Mouse (Mus musculus) layer of hippocampus, postnatal 14 days (tissue): ENCODE measurements around the gene Leo1. TPM values are rescaled to one million over a fixed set of nuclear protein-coding genes. Genes with fewer than 3 reads are reported as not detected.
"Not testable (repeated sequence)": the region's sequence is repeated elsewhere in the genome, so short reads cannot be mapped to it uniquely, and the experiment has no call there.

ENCODE experiments used
- DNase-seq, 2 experiments: peaks; one replicate each; pipeline ENCODE4 v3.0.0; 2021 to 2022; ENCODE audit warnings: low spot score in 2 of 2, mixed read lengths in 1 of 2
- total RNA-seq, 2 experiments: library from RNA; stranded (reverse); gene quantifications; 2 replicates each; pipeline ENCODE4 v1.2.3; 2021

The Leo1 gene
- total RNA-seq, 2 experiments from 2014 or later: 23.6 to 23.7 TPM

GRCm38 (mm10) chr9:75424358-75425150 lies 16.8 kb upstream of the Leo1 start:
- DNase-seq: no peak

- DNase-seq: no peak
These were observed 15.4 kb upstream of the Leo1 start for GRCm38 (mm10) chr9:75425796-75426391.

DNA sequence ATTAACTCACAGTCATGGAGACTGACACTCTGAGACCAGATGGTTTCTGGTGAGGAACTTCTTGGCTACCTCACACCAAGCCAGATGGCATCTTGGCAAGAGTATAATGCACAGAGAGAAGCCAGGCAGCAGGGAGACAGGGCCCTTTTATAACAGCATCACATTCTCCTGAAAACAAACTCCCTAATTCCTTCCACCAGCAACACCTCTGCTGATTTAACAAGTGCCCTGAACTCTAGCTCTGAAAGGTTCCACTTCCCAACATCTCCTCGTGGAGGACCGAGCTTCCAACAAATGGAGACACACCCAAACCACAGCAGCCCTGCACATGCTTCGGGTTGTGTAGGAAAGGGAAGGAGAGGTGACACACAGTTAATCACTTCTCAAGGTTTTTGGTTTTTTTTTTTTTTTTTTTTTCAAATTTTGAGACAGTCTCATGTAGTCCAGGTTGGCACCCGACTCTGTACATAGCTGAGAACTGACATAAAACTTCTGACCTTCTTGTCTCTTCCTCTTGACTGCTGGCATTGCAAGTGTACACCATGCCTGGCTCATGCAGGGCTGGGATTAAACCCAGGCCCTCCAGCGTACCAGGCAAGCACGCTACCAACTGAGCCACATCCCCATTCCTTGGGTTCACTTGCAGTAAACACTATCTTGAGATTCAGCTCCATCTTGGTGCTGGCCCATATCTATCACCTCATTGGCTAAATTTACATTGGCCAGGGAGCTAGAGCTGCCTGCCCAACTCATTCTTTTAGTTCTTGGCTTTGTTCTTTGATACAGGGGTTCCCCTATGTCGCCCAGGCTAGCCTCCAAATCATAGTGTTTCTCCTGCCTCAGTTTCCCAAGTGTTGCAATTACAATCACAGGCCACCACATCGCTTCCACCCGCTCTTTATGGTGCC lies 13.7 kb upstream of the Leo1 start:
- DNase-seq: peak; percentile 46 to 84

- DNase-seq: no peak
These were observed 13.1 kb upstream of the Leo1 start for GRCm38 (mm10) chr9:75428274-75428600.

- DNase-seq: no peak
These were observed 12.3 kb upstream of the Leo1 start for GRCm38 (mm10) chr9:75429040-75429439.

DNA sequence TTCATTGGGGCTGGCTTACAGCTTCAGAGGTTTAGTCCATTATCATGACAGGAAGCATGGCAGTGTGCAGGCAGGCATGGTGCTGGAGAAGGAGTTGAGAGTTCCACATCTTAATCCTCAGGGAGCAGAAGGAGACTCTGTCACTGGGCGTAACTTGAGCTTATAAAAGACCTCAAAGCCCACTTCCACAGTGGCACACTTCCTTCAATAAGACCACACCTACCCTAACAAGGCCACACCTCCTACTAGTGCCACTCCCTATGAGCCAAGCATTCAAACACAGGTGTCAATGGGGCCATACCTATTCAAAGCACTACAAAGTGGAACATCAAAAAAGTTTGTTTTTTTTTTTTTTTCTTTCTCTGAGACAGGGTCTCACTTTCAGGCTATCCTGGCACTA lies 11.7 kb upstream of the Leo1 start:
- DNase-seq: no peak

GRCm38 (mm10) chr9:75430822-75431621 lies 10.3 kb upstream of the Leo1 start:
- no peak for DNase-seq

DNA sequence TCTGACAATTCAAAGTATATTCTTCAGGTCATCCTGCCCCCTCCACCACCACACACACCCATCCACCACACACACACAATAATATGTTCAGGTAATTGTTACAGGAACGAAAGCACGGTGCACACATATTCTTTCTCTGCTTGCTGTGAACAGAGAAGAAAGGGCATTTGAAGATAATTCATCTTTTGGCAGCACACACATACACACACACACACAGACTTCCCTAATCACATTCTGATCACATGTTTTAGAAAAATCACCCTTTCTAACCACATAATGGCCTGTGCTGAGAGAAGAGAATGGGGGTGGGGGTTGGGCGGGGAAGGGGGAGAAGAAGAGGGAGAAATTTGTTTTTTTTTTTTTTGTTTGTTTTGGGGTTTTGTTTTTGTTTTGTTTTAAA lies 8.6 kb upstream of the Leo1 start:
- no peak for DNase-seq

DNA sequence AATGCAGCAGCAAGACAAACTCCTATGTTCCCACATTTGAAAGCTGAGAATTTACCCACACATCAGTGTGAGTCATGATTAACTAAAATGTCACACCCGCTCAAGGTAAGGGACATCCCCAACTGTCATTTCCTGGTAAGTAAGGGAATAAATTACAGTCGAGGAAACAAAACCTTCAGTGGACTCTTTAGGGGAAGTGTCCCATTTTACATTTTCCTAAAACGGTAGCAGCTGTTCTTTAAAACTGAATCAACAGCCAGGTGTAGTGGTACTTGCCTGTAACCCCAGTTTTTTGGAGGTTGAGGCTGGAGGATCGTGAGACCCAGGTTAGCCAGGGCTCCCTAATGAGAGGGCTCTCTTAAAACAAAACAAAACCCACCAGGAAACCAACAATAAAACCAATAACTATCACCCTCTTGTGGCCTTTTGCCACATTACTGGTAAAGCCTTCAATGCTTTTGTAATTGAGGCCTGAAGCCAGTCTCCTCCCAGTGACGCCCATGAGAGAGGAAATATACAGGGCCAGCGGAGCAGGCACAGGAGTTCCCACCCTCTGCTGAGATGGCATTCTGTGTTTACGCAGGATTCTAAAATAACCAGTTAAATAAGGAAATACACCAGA lies 7.0 kb upstream of the Leo1 start:
- DNase-seq: peak; percentile 28 to 57

- no peak for DNase-seq
These were observed 6.5 kb upstream of the Leo1 start for GRCm38 (mm10) chr9:75434872-75435271.

GRCm38 (mm10) chr9:75435291-75435690 lies 6.0 kb upstream of the Leo1 start:
- DNase-seq: no peak

- DNase-seq: peak; percentile 34 to 67
These were observed 5.4 kb upstream of the Leo1 start for GRCm38 (mm10) chr9:75435918-75436317.

DNA sequence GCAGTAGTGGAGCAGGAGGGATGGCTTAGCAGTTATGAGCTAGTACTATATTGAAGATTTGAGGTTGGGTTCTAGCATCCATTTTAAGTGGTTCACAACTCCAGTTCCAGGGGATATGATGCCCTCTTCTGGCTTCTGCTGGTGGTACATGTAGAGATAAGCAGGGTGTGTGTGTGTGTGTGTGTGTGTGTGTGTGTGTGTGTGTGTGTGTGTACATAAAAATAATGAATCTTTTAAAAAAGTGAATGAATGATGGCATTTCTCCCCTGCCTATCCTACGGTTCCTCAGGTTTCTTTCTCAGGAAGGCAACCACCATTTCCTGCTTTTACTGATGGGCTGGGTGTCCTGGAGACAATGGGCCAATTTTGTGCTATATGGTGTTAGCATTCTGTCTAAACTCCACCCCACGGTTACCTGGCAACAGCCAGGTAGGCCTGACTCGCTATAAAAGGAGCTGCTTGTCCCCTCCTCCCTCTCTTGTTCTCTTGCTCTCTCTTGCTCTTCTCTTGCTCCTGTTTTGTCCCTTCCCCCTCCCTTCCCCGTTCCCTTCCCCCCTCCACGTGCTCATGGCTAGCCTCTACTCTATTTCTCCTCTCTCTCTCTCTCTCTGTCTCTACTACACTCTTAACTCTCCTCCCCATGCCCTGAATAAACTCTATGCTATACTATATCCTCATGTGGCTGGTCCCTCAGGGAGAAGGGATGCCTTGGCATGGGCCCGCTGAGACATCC lies 3.5 kb upstream of the Leo1 start:
- DNase-seq: peak in 1 of 2 experiments; percentile 36

- DNase-seq: no peak
These were observed 387 bp downstream of the Leo1 start for GRCm38 (mm10) chr9:75441691-75442131.

- no peak for DNase-seq
These were observed 3.7 kb downstream of the Leo1 start for GRCm38 (mm10) chr9:75444981-75445380.

- DNase-seq: not testable (repeated sequence)
These were observed 5.2 kb downstream of the Leo1 start for GRCm38 (mm10) chr9:75446574-75446973.

DNA sequence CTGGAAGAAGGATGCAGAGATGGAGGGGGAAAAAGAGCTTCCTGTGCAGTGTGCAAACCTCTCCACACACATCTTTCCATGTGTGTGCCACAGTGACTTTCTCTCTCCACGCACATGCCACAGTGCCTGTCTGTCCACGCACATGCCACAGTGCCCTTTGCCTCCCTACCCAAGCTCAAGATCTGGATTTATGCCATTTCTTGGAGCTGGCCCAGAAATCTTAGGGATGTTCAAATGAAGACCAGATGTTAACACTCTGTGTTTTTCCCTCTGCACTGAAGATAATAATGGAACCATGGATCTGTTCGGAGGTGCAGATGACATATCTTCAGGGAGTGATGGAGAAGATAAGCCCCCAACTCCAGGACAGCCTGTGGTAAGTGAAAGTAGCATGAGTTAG lies 6.7 kb downstream of the Leo1 start:
- no peak for DNase-seq

DNA sequence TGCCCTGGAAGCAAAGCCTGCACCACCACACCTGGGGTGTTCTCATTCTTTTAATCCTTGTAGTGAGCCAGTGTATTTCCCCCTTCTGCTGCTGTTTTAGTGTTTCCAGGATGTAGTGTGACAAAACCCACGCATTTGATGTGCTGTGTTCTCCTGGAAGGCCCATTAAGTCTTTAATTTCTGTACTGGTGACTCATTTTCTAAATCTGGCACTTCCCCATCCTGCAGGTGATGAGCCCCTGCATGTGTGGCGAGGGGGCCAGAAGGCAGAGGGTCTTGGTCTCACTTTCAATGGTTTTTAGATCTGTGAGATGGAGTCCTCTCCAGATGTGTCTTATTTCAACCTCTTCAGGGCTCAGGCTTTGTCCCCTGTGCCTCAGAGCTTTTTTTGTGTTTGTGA lies 12.7 kb downstream of the Leo1 start:
- no peak for DNase-seq

DNA sequence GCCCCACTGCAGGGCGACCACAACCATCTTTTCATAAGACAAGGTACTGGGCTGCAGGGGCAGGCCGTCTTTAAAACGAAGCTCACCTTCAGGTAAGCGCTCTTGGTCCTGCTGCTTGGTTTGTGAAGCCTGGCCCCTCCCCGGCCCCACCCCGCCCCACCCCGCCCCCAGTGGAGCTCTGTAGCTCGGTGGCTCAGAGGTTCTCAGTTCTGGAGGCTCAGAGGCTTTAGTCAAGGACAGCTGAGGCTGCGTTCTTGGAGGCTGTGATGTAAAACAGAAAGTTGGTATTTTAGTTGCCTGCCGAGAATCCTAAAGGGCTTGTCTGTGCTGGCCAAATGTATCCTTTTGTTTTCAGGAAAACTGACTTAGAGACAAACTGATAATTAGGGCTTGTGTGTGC lies 14.4 kb downstream of the Leo1 start:
- DNase-seq: no peak
